Mouse (Mus musculus): ENCODE measurements around the gene Ctsa. TPM values are rescaled to one million over a fixed set of nuclear protein-coding genes. Genes with fewer than 3 reads are reported as not detected.
"Not testable (repeated sequence)": the region's sequence is repeated elsewhere in the genome, so short reads cannot be mapped to it uniquely, and the experiment has no call there.

The Ctsa gene
- total RNA-seq, 2 experiments from 2014 or later = 90.9 to 108 TPM

- intact Hi-C loops (cut with DNase I) = no loop called here
- DNase-seq (ENCODE audit: low spot score) = peak; percentile 78
Measured at GRCm38 (mm10) chr2:164866741-164867551, 34.3 kb downstream of the Ctsa start.

GRCm38 (mm10) chr2:164867566-164867965, 34.9 kb downstream of the Ctsa start:
- no peak for DNase-seq (ENCODE audit: low spot score)
- intact Hi-C loops (cut with DNase I) = no loop called here

GRCm38 (mm10) chr2:164868491-164868890, 35.8 kb downstream of the Ctsa start:
- intact Hi-C loops (cut with DNase I) = loop anchor here (2.0 kb wide), 1 partner anchor 14 kb away; no protein-coding TSS in a partner anchor
- DNase-seq (ENCODE audit: low spot score) = no peak

- intact Hi-C loops (cut with DNase I) = no loop called here
- no peak for DNase-seq (ENCODE audit: low spot score)
Measured at GRCm38 (mm10) chr2:164871602-164872303, 39.1 kb downstream of the Ctsa start.

GRCm38 (mm10) chr2:164873621-164874020, 40.9 kb downstream of the Ctsa start:
- intact Hi-C loops (cut with DNase I) = no loop called here
- no peak for DNase-seq (ENCODE audit: low spot score)

GRCm38 (mm10) chr2:164874239-164874769, 41.6 kb downstream of the Ctsa start:
- peak; percentile 59 for DNase-seq (ENCODE audit: low spot score)
- intact Hi-C loops (cut with DNase I) = no loop called here

GRCm38 (mm10) chr2:164875648-164876047, 43.0 kb downstream of the Ctsa start:
- DNase-seq (ENCODE audit: low spot score) = not testable (repeated sequence)
- intact Hi-C loops (cut with DNase I) = loop anchor here (2.0 kb wide), 1 partner anchor 43 kb away; the partner anchor contains the start of genes Ctsa and Neurl2

GRCm38 (mm10) chr2:164877376-164878215, 44.9 kb downstream of the Ctsa start:
- intact Hi-C loops (cut with DNase I) = loop anchor here (2.0 kb wide), 2 partner anchors 15 to 45 kb away; partner anchors contain the start of genes Ctsa and Neurl2

GRCm38 (mm10) chr2:164878509-164879227, 46.0 kb downstream of the Ctsa start:
- intact Hi-C loops (cut with DNase I) = loop anchor here (2.0 kb wide), 1 partner anchor 16 kb away; no protein-coding TSS in a partner anchor
- DNase-seq (ENCODE audit: low spot score) = peak; percentile 42

More at GRCm38 (mm10) chr2:164877376-164878215, 44.9 kb downstream of the Ctsa start:
- not testable (repeated sequence) for DNase-seq (ENCODE audit: low spot score)

- peak; percentile 81 for DNase-seq (ENCODE audit: low spot score)
- intact Hi-C loops (cut with DNase I) = loop anchor here (2.0 kb wide), 1 partner anchor 16 kb away; no protein-coding TSS in a partner anchor
Measured at GRCm38 (mm10) chr2:164879228-164879567, 46.5 kb downstream of the Ctsa start, which contains the start of gene Pcif1. Gene Pcif1 (plus strand): TSS chr2:164879304.

GRCm38 (mm10) chr2:164879568-164880277, 47.0 kb downstream of the Ctsa start:
- intact Hi-C loops (cut with DNase I) = loop anchor here (2.0 kb wide), 2 partner anchors 17 to 29 kb away; no protein-coding TSS in a partner anchor

GRCm38 (mm10) chr2:164882619-164883018, 49.9 kb downstream of the Ctsa start:
- intact Hi-C loops (cut with DNase I) = no loop called here
- no peak for DNase-seq (ENCODE audit: low spot score)

More at GRCm38 (mm10) chr2:164879568-164880277, 47.0 kb downstream of the Ctsa start:
- DNase-seq (ENCODE audit: low spot score) = peak; percentile 89

GRCm38 (mm10) chr2:164885788-164886187, 53.1 kb downstream of the Ctsa start:
- intact Hi-C loops (cut with DNase I) = no loop called here
- DNase-seq (ENCODE audit: low spot score) = no peak

GRCm38 (mm10) chr2:164886617-164887016, 53.9 kb downstream of the Ctsa start:
- DNase-seq (ENCODE audit: low spot score) = no peak
- intact Hi-C loops (cut with DNase I) = no loop called here

GRCm38 (mm10) chr2:164888996-164889395, 56.3 kb downstream of the Ctsa start:
- intact Hi-C loops (cut with DNase I) = no loop called here
- DNase-seq (ENCODE audit: low spot score) = no peak

- no peak for DNase-seq (ENCODE audit: low spot score)
- intact Hi-C loops (cut with DNase I) = loop anchor here (5.0 kb wide), 1 partner anchor 58 kb away; the partner anchor contains the start of genes Ctsa and Neurl2
Measured at GRCm38 (mm10) chr2:164889960-164890359, 57.3 kb downstream of the Ctsa start.
